Mouse (Mus musculus) right cerebral cortex, postnatal 36 days (tissue): ENCODE measurements at regions not wholly inside any gene's neighbourhood (a gene's known extent, or its start where the extent isn't known, plus 50 kb on each side); places are given as distances from the start of the nearest gene placed in this dataset.

ENCODE experiments used
- DNase-seq, 2 experiments: peaks; one replicate each; pipeline ENCODE4 v3.0.0; 2022; ENCODE audit warnings: low spot score in 2 of 2, mixed read lengths in 1 of 2

DNA sequence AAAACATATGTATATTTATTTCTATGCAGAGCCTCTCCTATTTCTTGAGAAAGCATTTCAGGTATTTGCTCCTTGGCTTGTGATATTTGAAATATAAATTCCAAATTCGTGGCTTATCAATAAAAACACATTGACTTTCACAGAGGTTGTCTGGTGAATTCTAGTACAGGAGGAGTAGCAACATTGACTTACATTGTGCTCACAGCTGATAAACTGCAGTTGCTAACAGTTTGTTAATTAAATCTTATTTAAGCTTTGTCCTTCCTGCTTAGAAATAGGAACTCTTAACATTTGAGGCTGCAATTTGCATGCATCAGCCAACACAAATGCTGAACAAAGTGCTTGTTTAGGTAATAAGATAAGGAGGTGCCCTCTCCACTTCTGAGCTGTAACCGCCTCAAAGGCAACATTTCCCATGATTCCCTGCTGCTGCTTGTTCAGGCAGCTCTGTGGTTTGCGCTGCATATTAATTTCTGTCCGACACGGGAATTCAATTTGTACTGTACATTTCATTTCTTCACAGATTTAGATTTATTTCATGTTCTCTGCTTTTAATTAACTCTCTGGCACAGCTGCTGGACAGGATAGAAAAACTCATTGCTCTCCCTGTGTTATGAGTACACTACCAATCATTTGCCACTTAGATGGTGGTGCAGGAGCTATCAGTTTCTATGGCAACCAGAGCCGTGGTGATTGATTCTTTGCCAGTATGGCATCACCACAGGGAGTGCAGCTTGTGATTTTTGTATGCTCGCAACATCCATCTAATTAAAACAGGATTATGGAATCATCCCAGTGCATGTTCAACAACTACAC, 219.0 kb downstream of the Zfp352 start:
- peak in 1 of 2 experiments; percentile 8 for DNase-seq

- DNase-seq: no peak
These were observed 219.7 kb downstream of the Zfp352 start for GRCm38 (mm10) chr4:90438191-90438922.

- DNase-seq: no peak
These were observed 226.6 kb downstream of the Zfp352 start for GRCm38 (mm10) chr4:90445268-90445667.

DNA sequence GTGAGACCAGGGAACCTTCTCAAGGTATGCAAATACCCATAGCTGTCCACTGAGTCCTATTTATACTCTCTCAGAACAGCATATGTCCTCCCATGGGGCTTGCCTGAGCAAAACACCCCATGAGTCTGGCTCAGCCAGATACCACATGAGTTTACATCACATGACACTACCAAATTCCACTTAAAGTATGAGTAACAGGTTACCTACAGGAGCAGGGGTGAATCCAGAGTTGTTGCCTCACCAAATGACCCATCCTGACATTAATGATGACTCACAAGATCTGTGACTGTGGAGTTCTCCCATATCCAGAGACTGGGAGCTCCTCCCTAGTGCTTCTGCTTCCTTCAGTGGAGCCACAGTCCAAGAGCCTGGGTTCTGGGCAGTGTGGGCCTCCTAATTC, 234.0 kb downstream of the Zfp352 start:
- no peak for DNase-seq

DNA sequence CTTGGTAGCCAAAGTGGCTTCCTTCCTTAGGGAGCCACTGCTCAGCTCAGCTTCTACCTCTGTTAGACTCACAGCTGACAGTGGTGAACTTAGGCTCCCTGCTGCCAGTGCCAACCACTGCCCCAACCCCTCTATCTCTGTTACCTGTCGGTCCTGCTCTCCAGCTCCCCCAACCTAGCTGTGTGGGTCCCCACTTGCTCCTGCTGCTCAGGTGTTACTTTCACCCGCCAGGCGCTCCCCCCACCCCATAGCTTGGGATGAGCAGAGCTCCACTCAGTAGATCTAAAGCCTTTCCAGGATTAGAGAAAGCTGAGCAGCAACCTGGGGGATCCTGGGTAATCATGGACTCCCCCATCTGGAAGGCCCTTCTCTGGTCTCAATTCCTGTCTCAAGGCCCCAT, 234.4 kb downstream of the Zfp352 start:
- DNase-seq: no peak

DNA sequence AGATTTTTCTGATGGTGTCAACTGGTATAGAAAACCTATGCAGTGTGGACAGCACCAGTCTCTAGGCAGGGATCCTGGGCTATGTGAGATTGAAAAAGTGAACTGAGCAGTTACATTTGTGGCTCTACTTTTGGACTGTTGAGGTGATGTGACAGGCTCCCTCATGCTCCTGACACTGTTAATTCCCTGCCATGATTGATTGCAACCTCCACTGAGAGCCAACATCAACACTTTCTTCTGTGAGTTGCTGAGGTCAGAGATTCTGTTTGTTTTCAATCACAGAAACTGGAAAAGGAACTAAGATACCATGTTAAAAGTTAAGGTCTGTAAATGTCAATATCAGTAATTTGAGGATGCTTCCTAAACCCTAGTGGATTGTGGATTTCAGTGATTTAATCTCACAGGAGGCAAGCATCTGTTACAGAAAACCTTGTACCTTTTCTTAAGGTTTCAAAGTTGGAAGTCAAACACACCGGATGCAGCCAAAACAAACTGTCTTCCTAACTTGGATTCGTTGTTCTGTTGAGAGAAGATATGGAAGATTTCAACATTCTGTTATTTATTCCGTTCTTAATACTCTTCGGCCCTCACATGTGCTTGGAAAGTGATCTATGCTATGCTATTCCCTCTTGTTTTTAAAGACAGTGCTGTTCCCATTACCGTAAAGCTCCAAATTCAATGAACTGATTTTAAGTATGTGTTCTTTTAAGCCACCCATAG, 278.4 kb downstream of the Zfp352 start:
- no peak for DNase-seq
